Mouse (Mus musculus): ENCODE data around the gene Kif18a. TPM values are rescaled to one million over a fixed set of nuclear protein-coding genes. Genes with fewer than 3 reads are reported as not detected.

Gene Kif18a
- 185 and 241 TPM in 2 replicates for total RNA-seq (2015; ENCODE audit: low replicate concordance)
- 208 and 274 TPM in 2 replicates for total RNA-seq (2017; ENCODE audit: low replicate concordance)

- peak; percentile 89 for ATAC-seq (replicated peaks; ENCODE audit: low FRiP score, poor library complexity, severe bottlenecking)
These were observed at the start of gene Kif18a, which contains the start of gene Mettl15 for GRCm38 (mm10) chr2:109280600-109281340. TSS of gene Kif18a (plus strand) at chr2:109280738. TSS of gene Mettl15 (minus strand) at chr2:109280748.

- ATAC-seq (replicated peaks; ENCODE audit: low FRiP score, poor library complexity, severe bottlenecking): no peak
These were observed 46.7 kb upstream of the Kif18a start for GRCm38 (mm10) chr2:109233876-109234275.

GRCm38 (mm10) chr2:109235741-109236140 is 44.8 kb upstream of the Kif18a start:
- ATAC-seq (replicated peaks; ENCODE audit: low FRiP score, poor library complexity, severe bottlenecking): no peak

- ATAC-seq (replicated peaks; ENCODE audit: low FRiP score, poor library complexity, severe bottlenecking): no peak
These were observed 38.6 kb upstream of the Kif18a start for GRCm38 (mm10) chr2:109241947-109242346.

- no peak for ATAC-seq (replicated peaks; ENCODE audit: low FRiP score, poor library complexity, severe bottlenecking)
These were observed 17.8 kb upstream of the Kif18a start for GRCm38 (mm10) chr2:109262779-109263178.

- ATAC-seq (replicated peaks; ENCODE audit: low FRiP score, poor library complexity, severe bottlenecking): no peak
These were observed 7.4 kb upstream of the Kif18a start for GRCm38 (mm10) chr2:109273098-109273497.

- no peak for ATAC-seq (replicated peaks; ENCODE audit: low FRiP score, poor library complexity, severe bottlenecking)
These were observed 2.9 kb upstream of the Kif18a start for GRCm38 (mm10) chr2:109277593-109277992.

GRCm38 (mm10) chr2:109278036-109278435 is 2.5 kb upstream of the Kif18a start:
- ATAC-seq (replicated peaks; ENCODE audit: low FRiP score, poor library complexity, severe bottlenecking): peak; percentile 43; the same call in 1 of the 2 replicates

GRCm38 (mm10) chr2:109280272-109280599 is 302 bp upstream of the Kif18a start:
- no peak for ATAC-seq (replicated peaks; ENCODE audit: low FRiP score, poor library complexity, severe bottlenecking)

- no peak for ATAC-seq (replicated peaks; ENCODE audit: low FRiP score, poor library complexity, severe bottlenecking)
These were observed 778 bp downstream of the Kif18a start for GRCm38 (mm10) chr2:109281341-109281690.

GRCm38 (mm10) chr2:109284121-109284520 is 3.6 kb downstream of the Kif18a start:
- ATAC-seq (replicated peaks; ENCODE audit: low FRiP score, poor library complexity, severe bottlenecking): peak; percentile 65

GRCm38 (mm10) chr2:109289327-109289726 is 8.8 kb downstream of the Kif18a start:
- ATAC-seq (replicated peaks; ENCODE audit: low FRiP score, poor library complexity, severe bottlenecking): no peak

- ATAC-seq (replicated peaks; ENCODE audit: low FRiP score, poor library complexity, severe bottlenecking): peak; percentile 82
These were observed 15.7 kb downstream of the Kif18a start for GRCm38 (mm10) chr2:109296264-109296663.

GRCm38 (mm10) chr2:109298160-109298559 is 17.6 kb downstream of the Kif18a start:
- ATAC-seq (replicated peaks; ENCODE audit: low FRiP score, poor library complexity, severe bottlenecking): no peak

- ATAC-seq (replicated peaks; ENCODE audit: low FRiP score, poor library complexity, severe bottlenecking): no peak
These were observed 21.7 kb downstream of the Kif18a start for GRCm38 (mm10) chr2:109302234-109302633.

GRCm38 (mm10) chr2:109303638-109304037 is 23.1 kb downstream of the Kif18a start:
- no peak for ATAC-seq (replicated peaks; ENCODE audit: low FRiP score, poor library complexity, severe bottlenecking)

- ATAC-seq (replicated peaks; ENCODE audit: low FRiP score, poor library complexity, severe bottlenecking): no peak
These were observed 30.8 kb downstream of the Kif18a start for GRCm38 (mm10) chr2:109311369-109311768.

GRCm38 (mm10) chr2:109331807-109332206 is 51.3 kb downstream of the Kif18a start:
- no peak for ATAC-seq (replicated peaks; ENCODE audit: low FRiP score, poor library complexity, severe bottlenecking)

GRCm38 (mm10) chr2:109334237-109334636 is 53.7 kb downstream of the Kif18a start:
- no peak for ATAC-seq (replicated peaks; ENCODE audit: low FRiP score, poor library complexity, severe bottlenecking)

- ATAC-seq (replicated peaks; ENCODE audit: low FRiP score, poor library complexity, severe bottlenecking): no peak
These were observed 55.2 kb downstream of the Kif18a start for GRCm38 (mm10) chr2:109335765-109336164.

- ATAC-seq (replicated peaks; ENCODE audit: low FRiP score, poor library complexity, severe bottlenecking): no peak
These were observed 64.8 kb downstream of the Kif18a start for GRCm38 (mm10) chr2:109345386-109345785.

GRCm38 (mm10) chr2:109348742-109349141 is 68.2 kb downstream of the Kif18a start:
- no peak for ATAC-seq (replicated peaks; ENCODE audit: low FRiP score, poor library complexity, severe bottlenecking)
